Mouse (Mus musculus) heart, adult 2 months (tissue): ENCODE measurements around the gene Hdgf.

Experiments used
- CTCF ChIP-seq: fragments of 200-600 bp; IDR thresholded peaks from 2 replicates; pipeline ENCODE4 v1.8.1; 2022; ENCODE audit warnings: antibody characterized with exemption, mild to moderate bottlenecking, moderate library complexity
- POLR2A ChIP-seq: fragments of 200-500 bp; IDR thresholded peaks from 2 replicates; pipeline ENCODE4 v1.6.1; 2011; ENCODE audit warnings: mild to moderate bottlenecking, low read depth, low read length, control low read depth; ENCODE audit not compliant: insufficient read depth

GRCm38 (mm10) chr3:87906981-87907857, 1.1 kb downstream of the Hdgf start:
- TF ChIP-seq CTCF (no peak), POLR2A (no peak)
